Mouse (Mus musculus) kidney, adult 2 months (tissue): ENCODE measurements around the gene Usp29.

Source experiments
- CTCF ChIP-seq: fragments of 200-500 bp; conservative IDR thresholded peaks from 2 replicates; pipeline ENCODE4 v1.5.1; 2011; ENCODE audit warnings: low read depth, mild to moderate bottlenecking, control low read depth, low read length, moderate library complexity, mixed read lengths; ENCODE audit not compliant: insufficient read depth, insufficient read length
- POLR2A ChIP-seq: fragments of 200-500 bp; IDR thresholded peaks from one replicate; pipeline ENCODE4 v1.6.1; 2011; ENCODE audit warnings: low read depth, low read length, control low read depth

- TF ChIP-seq POLR2A (no peak), CTCF (no peak)
These were observed 98.8 kb downstream of the Usp29 start for GRCm38 (mm10) chr7:6829148-6829547.
